Mouse (Mus musculus) CH12.LX (cell line): ENCODE data around the gene Cnot11. TPM values are rescaled to one million over a fixed set of nuclear protein-coding genes. Genes with fewer than 3 reads are reported as not detected.

Experiments
- DNase-seq: peaks from one replicate; pipeline ENCODE4 v3.0.0-alpha.2; 2013; ENCODE audit errors: extremely low read depth
- H3K27ac ChIP-seq: 2 replicates; pipeline ENCODE4 v1.5.1; 2012; ENCODE audit warnings: low read depth, mild to moderate bottlenecking, control low read depth, moderate library complexity; ENCODE audit not compliant: insufficient read depth
- H3K27me3 ChIP-seq: replicated peaks from 2 replicates; pipeline ENCODE3; 2012; ENCODE audit warnings: inconsistent platforms
- H3K36me3 ChIP-seq, 2 experiments: replicated peaks in 1 of 2; 2 replicates each; pipeline versions ENCODE3 to v1.6.1; 2012; ENCODE audit warnings: inconsistent platforms in 1 of 2, low read length in 1 of 2, mild to moderate bottlenecking in 1 of 2, mixed read lengths in 1 of 2, moderate library complexity in 1 of 2; ENCODE audit not compliant: control insufficient read depth in 1 of 2, insufficient read depth in 1 of 2
- H3K4me1 ChIP-seq, 2 experiments: 2 replicates each; pipeline ENCODE4 v1.6.1; 2012; ENCODE audit warnings: inconsistent platforms in 1 of 2, moderate library complexity in 1 of 2; ENCODE audit not compliant: insufficient read depth in 2 of 2, control insufficient read depth in 1 of 2
- H3K4me2 ChIP-seq: 2 replicates; pipeline ENCODE4 v1.6.1; 2012; ENCODE audit warnings: low read depth, mild to moderate bottlenecking, control low read depth; ENCODE audit not compliant: poor library complexity, insufficient read depth, severe bottlenecking
- H3K4me3 ChIP-seq, 3 experiments: fragments of 150-350 bp in 1 of 3; sonication (generic) in 1 of 3; replicated peaks in 1 of 3; 2 replicates each; pipeline versions ENCODE3 to v1.5.1; 2011 to 2012; ENCODE audit warnings: low read depth in 2 of 3, low read length in 2 of 3, mild to moderate bottlenecking in 2 of 3, moderate library complexity in 2 of 3, control low read depth in 1 of 3, improper control_type of control experiment in 1 of 3, inconsistent platforms in 1 of 3, mixed read lengths in 1 of 3; ENCODE audit not compliant: poor library complexity in 1 of 3
- H3K79me2 ChIP-seq: replicated peaks from 2 replicates; pipeline ENCODE4 v1.6.1; 2012; ENCODE audit warnings: mild to moderate bottlenecking, moderate library complexity; ENCODE audit not compliant: control insufficient read depth, poor library complexity, insufficient read depth, severe bottlenecking; ENCODE audit errors: extremely low read depth
- H3K9ac ChIP-seq: 2 replicates; pipeline ENCODE4 v1.6.1; 2012; ENCODE audit warnings: low read depth, mild to moderate bottlenecking, control low read depth, moderate library complexity; ENCODE audit not compliant: insufficient read depth
- H3K9me3 ChIP-seq: replicated peaks from 2 replicates; pipeline ENCODE3; 2012; ENCODE audit warnings: low read length, inconsistent platforms, mixed read lengths
- CTCF ChIP-seq, 2 experiments: IDR thresholded peaks in 1 of 2; conservative IDR thresholded peaks in 1 of 2; 2 replicates each; pipeline ENCODE4 v1.5.1; 2011 to 2012; ENCODE audit warnings: low read depth in 2 of 2, low read length in 2 of 2, improper control_type of control experiment in 1 of 2, inconsistent platforms in 1 of 2, mild to moderate bottlenecking in 1 of 2, moderate library complexity in 1 of 2
- E2F4 ChIP-seq: IDR thresholded peaks from 2 replicates; pipeline ENCODE4 v1.6.1; 2011; ENCODE audit warnings: low read depth, low read length, improper control_type of control experiment; ENCODE audit not compliant: insufficient replicate concordance
- EP300 ChIP-seq: IDR thresholded peaks from 2 replicates; pipeline ENCODE4 v1.6.1; 2011; ENCODE audit warnings: low read length, improper control_type of control experiment
- ETS1 ChIP-seq: conservative IDR thresholded peaks from 2 replicates; pipeline ENCODE4 v1.6.1; 2012; ENCODE audit warnings: low read depth, mild to moderate bottlenecking, inconsistent platforms, low read length, improper control_type of control experiment, moderate library complexity
- GABPA ChIP-seq: IDR thresholded peaks from 2 replicates; pipeline ENCODE4 v1.6.1; 2012; ENCODE audit warnings: low read depth, low read length, improper control_type of control experiment, inconsistent platforms; ENCODE audit not compliant: insufficient replicate concordance
- IRF4 ChIP-seq: IDR thresholded peaks from 2 replicates; pipeline ENCODE4 v1.6.1; 2014; ENCODE audit warnings: low read depth, mild to moderate bottlenecking, inconsistent platforms, low read length, improper control_type of control experiment
- JUN ChIP-seq: IDR thresholded peaks from 2 replicates; pipeline ENCODE4 v1.6.1; 2011; ENCODE audit warnings: low read depth, mild to moderate bottlenecking, low read length, improper control_type of control experiment, moderate library complexity; ENCODE audit not compliant: insufficient read depth
- KAT2A ChIP-seq: IDR thresholded peaks from 2 replicates; pipeline ENCODE4 v1.6.1; 2012; ENCODE audit warnings: low read length, improper control_type of control experiment, inconsistent platforms; ENCODE audit not compliant: insufficient replicate concordance
- MAX ChIP-seq: IDR thresholded peaks from 2 replicates; pipeline ENCODE4 v1.6.1; 2011; ENCODE audit warnings: low read length, improper control_type of control experiment
- MXI1 ChIP-seq: IDR thresholded peaks from 2 replicates; pipeline ENCODE4 v1.6.1; 2011; ENCODE audit warnings: mild to moderate bottlenecking, low read depth, low read length, improper control_type of control experiment
- MYC ChIP-seq: IDR thresholded peaks from 2 replicates; pipeline ENCODE4 v1.6.1; 2011; ENCODE audit warnings: low read depth, mild to moderate bottlenecking, improper control_type of control experiment, low read length
- NELFE ChIP-seq: IDR thresholded peaks from 2 replicates; pipeline ENCODE4 v1.6.1; 2011; ENCODE audit warnings: low read depth, low read length, improper control_type of control experiment
- PAX5 ChIP-seq: IDR thresholded peaks from 2 replicates; pipeline ENCODE4 v1.6.1; 2012; ENCODE audit warnings: low read length, inconsistent platforms, mixed read lengths
- RAD21 ChIP-seq: IDR thresholded peaks from 2 replicates; pipeline ENCODE4 v1.6.1; 2011; ENCODE audit warnings: low read depth, mild to moderate bottlenecking, low read length, improper control_type of control experiment, moderate library complexity
- RCOR1 ChIP-seq: conservative IDR thresholded peaks from 2 replicates; pipeline ENCODE4 v1.6.1; 2012; ENCODE audit warnings: low read depth, mild to moderate bottlenecking, inconsistent platforms, low read length, improper control_type of control experiment
- SIN3A ChIP-seq: IDR thresholded peaks from 2 replicates; pipeline ENCODE4 v1.6.1; 2012; ENCODE audit warnings: low read length, improper control_type of control experiment, inconsistent platforms
- TBP ChIP-seq: conservative IDR thresholded peaks from 2 replicates; pipeline ENCODE4 v1.6.1; 2011; ENCODE audit warnings: low read depth, low read length, improper control_type of control experiment
- UBTF ChIP-seq: IDR thresholded peaks from 2 replicates; pipeline ENCODE4 v1.6.1; 2012; ENCODE audit warnings: low read depth, mild to moderate bottlenecking, inconsistent platforms, low read length, improper control_type of control experiment, moderate library complexity
- USF1 ChIP-seq: IDR thresholded peaks from 2 replicates; pipeline ENCODE4 v1.6.1; 2014; ENCODE audit warnings: low read depth, mild to moderate bottlenecking, inconsistent platforms, low read length, improper control_type of control experiment
- USF2 ChIP-seq: conservative IDR thresholded peaks from 2 replicates; pipeline ENCODE4 v1.6.1; 2011; ENCODE audit warnings: low read depth, low read length, improper control_type of control experiment
- ZC3H11A ChIP-seq: IDR thresholded peaks from 2 replicates; pipeline ENCODE4 v1.6.1; 2012; ENCODE audit warnings: low read depth, mild to moderate bottlenecking, inconsistent platforms, low read length, improper control_type of control experiment
- dilution Hi-C: fragments of 300-500 bp; cut with MboI; formaldehyde crosslinking; loops from 2 replicates; pipeline ENCODE4 v1.14.3; 2020; ENCODE audit warnings: low sequenced_read_pairs; ENCODE audit not compliant: extremely low pct_unique_long_range_greater_than_20kb, extremely low pct_ligation_motif_present
- in situ Hi-C: fragments of 300-500 bp; cut with MboI; formaldehyde crosslinking; loops from 3 replicates; pipeline ENCODE4 v1.14.3; 2019; ENCODE audit warnings: low sequenced_read_pairs, low pct_ligation_motif_present, low pct_unique_long_range_greater_than_20kb, mixed read lengths
- polyA plus RNA-seq: library from polyadenylated mRNA; unstranded; fragments of >175 nt; gene quantifications from 2 replicates; pipeline ENCODE4 v1.2.1, GENCODE M21; 2012; ENCODE audit warnings: low read depth; ENCODE audit not compliant: insufficient read length
- total RNA-seq, 2 experiments: library from RNA; depleted of rRNA; stranded (reverse); fragments of 300-350 nt in 1 of 2; fragments of >200 nt in 1 of 2; gene quantifications; 2 replicates each; pipeline ENCODE4 v1.2.3; 2012 to 2014

The Cnot11 gene
- total and polyA plus RNA-seq, 3 experiments: 15.3 to 34.9 (median 28.6) TPM

GRCm38 (mm10) chr1:39571653-39572052 is 36.9 kb downstream of the Cnot11 start:
- peaks cover 4 to 34% of the 10 kb centered on the region in 2 experiments for H3K36me3 ChIP-seq
- no peak overlapping the region for H3K4me2 ChIP-seq
- H3K4me1 ChIP-seq: peaks cover 3 to 41% of the 10 kb centered on the region in 2 experiments; a peak in 3 of 4 replicates
- dilution Hi-C loops: no loop called here
- H3K27ac ChIP-seq: no peak overlapping the region
- in situ Hi-C loops: loop anchor here (25.0 kb wide), 1 partner anchor 366 kb away; no protein-coding TSS in a partner anchor
- H3K27me3 ChIP-seq: no peaks in the 10 kb centered on the region
- TF ChIP-seq EP300: no peak
- no peak for TF ChIP-seq ZC3H11A
- TF ChIP-seq MAX: no peak
- TF ChIP-seq ETS1: no peak
- TF ChIP-seq SIN3A: no peak
- no peak for TF ChIP-seq TBP
- no peak for TF ChIP-seq MYC
- TF ChIP-seq RAD21: no peak
- no peak for TF ChIP-seq USF1
- TF ChIP-seq PAX5: no peak
- TF ChIP-seq UBTF: no peak
- no peak for TF ChIP-seq KAT2A
- no peak overlapping the region for H3K9ac ChIP-seq
- no peak for DNase-seq
- H3K4me3 ChIP-seq: no peak overlapping the region
- peaks cover 34% of the 10 kb centered on the region for H3K79me2 ChIP-seq
- no peaks in the 10 kb centered on the region for H3K9me3 ChIP-seq

GRCm38 (mm10) chr1:39573890-39574289 is 39.1 kb downstream of the Cnot11 start:
- no peak overlapping the region for H3K27ac ChIP-seq
- no peak overlapping the region for H3K9ac ChIP-seq
- no peak overlapping the region for H3K4me2 ChIP-seq
- H3K79me2 ChIP-seq: peaks cover 27% of the 10 kb centered on the region
- H3K4me1 ChIP-seq: peaks cover 3 to 51% of the 10 kb centered on the region in 2 experiments; a peak in 3 of 4 replicates
- dilution Hi-C loops: no loop called here
- no peaks in the 10 kb centered on the region for H3K27me3 ChIP-seq
- H3K9me3 ChIP-seq: no peaks in the 10 kb centered on the region
- DNase-seq: no peak
- no peak overlapping the region for H3K4me3 ChIP-seq
- in situ Hi-C loops: loop anchor here (25.0 kb wide), 1 partner anchor 363 kb away; no protein-coding TSS in a partner anchor
- TF ChIP-seq GABPA: no peak
- no peak for TF ChIP-seq MAX
- no peak for TF ChIP-seq USF1
- no peak for TF ChIP-seq E2F4
- TF ChIP-seq CTCF (conservative IDR thresholded peaks at IDR 0.05 in 1 of 2, IDR thresholded peaks at IDR 0.05 in 1 of 2; ENCODE audit: low read depth in 2 of 2, low read length in 2 of 2): no peak
- no peak for TF ChIP-seq MXI1
- TF ChIP-seq NELFE: no peak
- no peak for TF ChIP-seq KAT2A
- TF ChIP-seq TBP: no peak
- no peak for TF ChIP-seq IRF4
- TF ChIP-seq JUN: no peak
- TF ChIP-seq SIN3A: no peak
- TF ChIP-seq RCOR1: no peak
- TF ChIP-seq UBTF: no peak
- no peak for TF ChIP-seq USF2
- H3K36me3 ChIP-seq: peaks cover 4 to 30% of the 10 kb centered on the region in 2 experiments
